Mouse (Mus musculus) liver, postnatal 0 days (tissue): ENCODE data around the gene Ccnd3.

Experiments
- CTCF ChIP-seq: sonication (generic); IDR thresholded peaks from 2 replicates; pipeline ENCODE4 v1.5.1; 2016; ENCODE audit warnings: antibody characterized with exemption, low read depth
- EP300 ChIP-seq: IDR thresholded peaks from 2 replicates; pipeline ENCODE4 v1.6.1; 2016; ENCODE audit warnings: antibody characterized with exemption, low read depth, mild to moderate bottlenecking

GRCm38 (mm10) chr17:47465016-47465415 lies 39.8 kb upstream of the Ccnd3 start:
- no peak for TF ChIP-seq CTCF
- no peak for TF ChIP-seq EP300
